Mouse (Mus musculus) heart, embryonic 16.5 days (tissue): ENCODE data around the gene Ccser1. TPM values are rescaled to one million over a fixed set of nuclear protein-coding genes. Genes with fewer than 3 reads are reported as not detected.

Source experiments
- ATAC-seq: fragments of 200-750 bp; cut with Nextera tagmentation; replicated peaks from 2 replicates; pipeline ENCODE4 v1.8.0; 2017; ENCODE audit warnings: moderate number of reproducible peaks; ENCODE audit not compliant: insufficient read depth, low FRiP score; ENCODE audit errors: extremely low read depth
- H3K27ac ChIP-seq: fragments of 300-500 bp; sonication (generic); 2 replicates; pipeline ENCODE4 v1.5.1; 2014; ENCODE audit warnings: mild to moderate bottlenecking, low read length, control low read depth, moderate library complexity
- H3K27me3 ChIP-seq: fragments of 300-500 bp; sonication (generic); 2 replicates; pipeline ENCODE4 v1.6.1; 2014; ENCODE audit warnings: low read length, mixed read lengths; ENCODE audit not compliant: control insufficient read depth, insufficient read depth
- H3K36me3 ChIP-seq: fragments of 300-500 bp; sonication (generic); 2 replicates; pipeline ENCODE4 v1.6.1; 2014; ENCODE audit not compliant: control insufficient read depth, insufficient read depth
- H3K4me1 ChIP-seq: fragments of 300-500 bp; sonication (generic); 2 replicates; pipeline ENCODE4 v1.6.1; 2014; ENCODE audit warnings: low read length, mixed read lengths; ENCODE audit not compliant: control insufficient read depth, insufficient read depth
- H3K4me2 ChIP-seq: fragments of 300-500 bp; sonication (generic); 2 replicates; pipeline ENCODE4 v1.6.1; 2014; ENCODE audit warnings: low read depth, mild to moderate bottlenecking, control low read depth, low read length
- H3K4me3 ChIP-seq: fragments of 300-500 bp; sonication (generic); 2 replicates; pipeline ENCODE4 v1.5.1; 2014; ENCODE audit warnings: mild to moderate bottlenecking, control low read depth, low read length
- H3K9ac ChIP-seq: fragments of 300-500 bp; sonication (generic); 2 replicates; pipeline ENCODE4 v1.6.1; 2014; ENCODE audit warnings: low read length, control low read depth
- H3K9me3 ChIP-seq: fragments of 300-500 bp; sonication (generic); replicated peaks from 2 replicates; pipeline ENCODE4 v1.6.1; 2016; ENCODE audit warnings: low read length; ENCODE audit not compliant: control insufficient read depth
- WGBS: fragments of 180-500 bp; shearing (Covaris S2); extraction: QIAGEN DNeasy Blood & Tissue Kit; methylation state at CpG from one replicate; pipeline ENCODE4 v1.1.7; 2014; 5-methylcytosine and 5-hydroxymethylcytosine counted together
- polyA plus RNA-seq: library from polyadenylated mRNA; unstranded; fragments of >200 nt; fragmentation: Nextera tagmentation; extraction: Ambion mirVana; gene quantifications from 2 replicates; pipeline ENCODE4 v1.2.1, GENCODE M21; 2015

The Ccser1 gene
- polyA plus RNA-seq, 1 experiment from 2014 or later = 1.8 TPM

- H3K4me3 ChIP-seq = no peak overlapping the region
- no peak overlapping the region for H3K4me2 ChIP-seq
- H3K4me1 ChIP-seq = no peaks in the 10 kb centered on the region
- no peaks in the 10 kb centered on the region for H3K9me3 ChIP-seq
- no peak overlapping the region for H3K9ac ChIP-seq
- H3K27ac ChIP-seq = no peak overlapping the region
- no peak for ATAC-seq
- no peaks in the 10 kb centered on the region for H3K36me3 ChIP-seq
- 70% methylated on average over 15 of the region's 15 CpGs for WGBS
- H3K27me3 ChIP-seq = no peaks in the 10 kb centered on the region
Measured at GRCm38 (mm10) chr6:61329593-61330540, 149.7 kb downstream of the Ccser1 start.

- H3K27ac ChIP-seq = no peak overlapping the region
- no peaks in the 10 kb centered on the region for H3K36me3 ChIP-seq
- H3K27me3 ChIP-seq = no peaks in the 10 kb centered on the region
- no peak overlapping the region for H3K9ac ChIP-seq
- H3K4me2 ChIP-seq = no peak overlapping the region
- no peak for ATAC-seq
- H3K4me1 ChIP-seq = no peaks in the 10 kb centered on the region
- H3K4me3 ChIP-seq = no peak overlapping the region
- WGBS = 91% methylated on average over 1 of the region's 1 CpGs
- H3K9me3 ChIP-seq = no peaks in the 10 kb centered on the region
Measured at GRCm38 (mm10) chr6:61334466-61334865, 154.3 kb downstream of the Ccser1 start.

GRCm38 (mm10) chr6:61347045-61347838 lies 167.1 kb downstream of the Ccser1 start:
- Histone ChIP-seq H3K27ac (no peak overlapping the region), H3K27me3 (no peaks in the 10 kb centered on the region), H3K36me3 (no peaks in the 10 kb centered on the region), H3K4me2 (no peak overlapping the region), H3K9ac (no peak overlapping the region), H3K9me3 (no peaks in the 10 kb centered on the region), H3K4me3 (no peak overlapping the region), H3K4me1 (no peaks in the 10 kb centered on the region)
- WGBS = 79% methylated on average over 5 of the region's 5 CpGs
- no peak for ATAC-seq

GRCm38 (mm10) chr6:61363722-61364121 lies 183.6 kb downstream of the Ccser1 start:
- H3K4me1 ChIP-seq = no peaks in the 10 kb centered on the region
- H3K27me3 ChIP-seq = no peaks in the 10 kb centered on the region
- H3K9ac ChIP-seq = no peak overlapping the region
- no peaks in the 10 kb centered on the region for H3K36me3 ChIP-seq
- no peak overlapping the region for H3K27ac ChIP-seq
- 67% methylated on average over 5 of the region's 5 CpGs for WGBS
- no peak overlapping the region for H3K4me3 ChIP-seq
- H3K4me2 ChIP-seq = no peak overlapping the region
- ATAC-seq = no peak
- no peaks in the 10 kb centered on the region for H3K9me3 ChIP-seq

GRCm38 (mm10) chr6:61382526-61382925 lies 202.4 kb downstream of the Ccser1 start:
- no peak for ATAC-seq
- WGBS = 21% methylated on average over 3 of the region's 3 CpGs
- no peaks in the 10 kb centered on the region for H3K4me1 ChIP-seq
- no peak overlapping the region for H3K4me2 ChIP-seq
- H3K27me3 ChIP-seq = no peaks in the 10 kb centered on the region
- H3K27ac ChIP-seq = no peak overlapping the region
- H3K9ac ChIP-seq = no peak overlapping the region
- no peaks in the 10 kb centered on the region for H3K36me3 ChIP-seq
- no peak overlapping the region for H3K4me3 ChIP-seq
- no peaks in the 10 kb centered on the region for H3K9me3 ChIP-seq

- no peak overlapping the region for H3K4me2 ChIP-seq
- no peak overlapping the region for H3K9ac ChIP-seq
- H3K9me3 ChIP-seq = no peaks in the 10 kb centered on the region
- no peaks in the 10 kb centered on the region for H3K36me3 ChIP-seq
- no peaks in the 10 kb centered on the region for H3K4me1 ChIP-seq
- no peak for ATAC-seq
- no peak overlapping the region for H3K27ac ChIP-seq
- no peaks in the 10 kb centered on the region for H3K27me3 ChIP-seq
- WGBS = 49% methylated on average over 3 of the region's 3 CpGs
- no peak overlapping the region for H3K4me3 ChIP-seq
Measured at GRCm38 (mm10) chr6:61382991-61383390, 202.9 kb downstream of the Ccser1 start.

GRCm38 (mm10) chr6:61387046-61387445 lies 206.9 kb downstream of the Ccser1 start:
- WGBS = 73% methylated on average over 1 of the region's 1 CpGs
- Histone ChIP-seq H3K4me1 (no peaks in the 10 kb centered on the region), H3K27ac (no peak overlapping the region)

GRCm38 (mm10) chr6:61427490-61427889 lies 247.4 kb downstream of the Ccser1 start:
- Histone ChIP-seq H3K27ac (no peak overlapping the region), H3K36me3 (no peaks in the 10 kb centered on the region), H3K4me1 (no peaks in the 10 kb centered on the region), H3K9ac (no peak overlapping the region), H3K27me3 (no peaks in the 10 kb centered on the region), H3K4me2 (no peak overlapping the region), H3K9me3 (no peaks in the 10 kb centered on the region), H3K4me3 (no peak overlapping the region)
- WGBS = 63% methylated on average over 2 of the region's 2 CpGs
- no peak for ATAC-seq

More at GRCm38 (mm10) chr6:61387046-61387445, 206.9 kb downstream of the Ccser1 start:
- no peak overlapping the region for H3K9ac ChIP-seq
- no peaks in the 10 kb centered on the region for H3K9me3 ChIP-seq
- H3K4me2 ChIP-seq = no peak overlapping the region
- no peaks in the 10 kb centered on the region for H3K36me3 ChIP-seq
- H3K4me3 ChIP-seq = no peak overlapping the region
- H3K27me3 ChIP-seq = no peaks in the 10 kb centered on the region
- no peak for ATAC-seq
